Mouse (Mus musculus): ENCODE results near the gene Braf.

DNA sequence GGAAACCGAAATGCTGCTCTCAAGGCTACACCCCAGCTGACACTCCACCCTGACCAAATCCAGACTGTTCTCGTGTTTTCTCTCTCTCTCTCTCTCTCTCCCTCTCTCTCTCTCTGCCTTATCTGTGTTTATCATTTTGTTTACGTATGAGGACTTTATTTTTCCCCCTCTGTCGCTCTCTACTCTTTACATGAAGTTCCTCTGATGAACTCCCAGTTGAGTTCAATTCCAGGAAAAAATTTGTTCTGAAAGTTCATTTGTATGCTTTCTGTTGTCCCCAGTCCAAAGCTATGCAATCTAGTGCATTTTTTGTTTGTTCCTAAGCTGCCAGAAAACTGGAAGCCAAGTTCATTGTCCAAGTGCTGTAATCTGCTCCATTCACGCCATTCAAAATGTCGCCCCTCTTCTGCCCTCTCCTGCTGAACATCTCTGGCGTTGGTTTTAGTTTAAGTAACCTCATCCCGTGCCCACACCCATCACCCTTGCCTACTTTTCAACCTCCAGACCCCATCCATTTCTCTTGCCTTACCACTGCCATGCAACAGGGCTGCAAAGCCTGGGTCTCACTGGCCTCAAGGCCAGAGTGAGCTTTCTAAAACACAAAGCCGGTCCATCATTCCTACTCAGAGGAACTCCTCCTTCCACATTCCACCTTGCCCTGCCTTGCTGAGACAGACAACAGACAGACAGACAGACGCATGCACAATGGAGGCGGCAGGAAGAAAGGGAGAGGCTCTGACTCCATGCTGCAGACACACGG lies 170.2 kb downstream of the Braf start:
- no peak for TF ChIP-seq POLR2A (IDR thresholded peaks at IDR 0.05; ENCODE audit: borderline replicate concordance, insufficient read depth, low read length)
- no peak for TF ChIP-seq CTCF (IDR thresholded peaks at IDR 0.05; ENCODE audit: borderline replicate concordance, insufficient read depth, low read depth, low read length)
